Mouse (Mus musculus): ENCODE measurements around the gene Atp8b2. TPM values are rescaled to one million over a fixed set of nuclear protein-coding genes. Genes with fewer than 3 reads are reported as not detected.

The Atp8b2 gene
- polyA plus RNA-seq, 2 experiments: 20.5 to 88.4 TPM

DNA sequence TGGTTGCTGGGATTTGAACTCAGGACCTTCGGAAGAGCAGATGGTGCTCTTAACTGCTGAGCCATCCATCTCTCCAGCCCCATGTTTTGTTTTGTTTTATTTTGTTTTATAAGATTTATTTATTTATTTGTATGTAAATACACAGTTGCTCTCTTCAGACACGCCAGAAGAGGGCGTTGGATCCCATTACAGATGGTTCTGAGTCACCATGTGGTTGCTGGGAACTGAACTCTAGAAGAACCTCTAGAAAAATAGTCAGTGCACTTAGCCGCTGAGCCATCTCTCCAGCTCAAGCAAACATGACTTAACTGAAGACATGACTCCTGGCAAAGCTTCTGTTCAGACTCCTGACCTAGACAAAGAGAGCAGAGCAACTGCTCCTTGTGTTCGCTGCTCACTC, 19.1 kb upstream of the Atp8b2 start:
- Histone ChIP-seq H3K36me3 (ENCODE audit: control insufficient read depth, insufficient read depth, low read length) (no peaks in the 10 kb centered on the region), H3K9ac (ENCODE audit: low read depth, low read length, severe bottlenecking) (no peak overlapping the region), H3K27ac (replicated peaks; ENCODE audit: low read depth, low read length) (no peak overlapping the region), H3K4me2 (replicated peaks; ENCODE audit: low read depth, low read length, severe bottlenecking) (no peak overlapping the region), H3K27me3 (ENCODE audit: control insufficient read depth, insufficient read depth, low read length) (no peaks in the 10 kb centered on the region), H3K9me3 (ENCODE audit: control insufficient read depth, low read length) (no peaks in the 10 kb centered on the region), H3K4me3 (replicated peaks; ENCODE audit: low read length) (no peak overlapping the region), H3K4me1 (ENCODE audit: control insufficient read depth, insufficient read depth, low read length) (no peaks in the 10 kb centered on the region)
- no peak for TF ChIP-seq POLR2A (IDR thresholded peaks at IDR 0.05; ENCODE audit: borderline replicate concordance, extremely low read depth, insufficient read depth, insufficient read length)
- ATAC-seq (ENCODE audit: low FRiP score, low read depth) (no peak), DNase-seq (ENCODE audit: low spot score) (no peak)
- WGBS: 78% methylated on average over 5 of the region's 5 CpGs

DNA sequence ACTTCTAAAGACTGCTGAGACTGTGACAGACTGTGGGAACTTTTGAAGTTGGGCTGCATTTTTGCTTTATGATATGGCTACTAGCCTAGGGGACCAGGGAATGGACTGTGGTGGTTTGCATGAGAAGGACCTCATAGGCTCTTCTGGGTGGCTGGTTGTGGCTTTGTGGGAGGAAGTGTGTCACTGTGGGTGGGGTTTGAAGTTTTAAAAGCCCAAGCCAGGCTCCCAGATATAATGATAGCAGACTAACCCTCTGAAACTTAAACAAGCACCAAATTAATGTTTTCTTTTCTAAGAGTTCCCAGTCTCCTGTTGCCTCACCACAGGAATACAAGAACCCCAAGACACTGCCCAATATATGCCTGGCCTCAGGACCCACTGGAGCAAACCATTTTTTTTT, 13.6 kb upstream of the Atp8b2 start:
- Histone ChIP-seq H3K9ac (ENCODE audit: low read depth, low read length, severe bottlenecking) (no peak overlapping the region), H3K27me3 (ENCODE audit: control insufficient read depth, insufficient read depth, low read length) (no peaks in the 10 kb centered on the region), H3K4me1 (ENCODE audit: control insufficient read depth, insufficient read depth, low read length) (no peaks in the 10 kb centered on the region), H3K36me3 (ENCODE audit: control insufficient read depth, insufficient read depth, low read length) (no peaks in the 10 kb centered on the region), H3K4me3 (replicated peaks; ENCODE audit: low read length) (no peak overlapping the region), H3K4me2 (replicated peaks; ENCODE audit: low read depth, low read length, severe bottlenecking) (no peak overlapping the region), H3K9me3 (ENCODE audit: control insufficient read depth, low read length) (no peaks in the 10 kb centered on the region), H3K27ac (replicated peaks; ENCODE audit: low read depth, low read length) (no peak overlapping the region)
- no peak for DNase-seq (ENCODE audit: low spot score)
- TF ChIP-seq POLR2A (IDR thresholded peaks at IDR 0.05; ENCODE audit: borderline replicate concordance, extremely low read depth, insufficient read depth, insufficient read length): no peak
- no peak for ATAC-seq (ENCODE audit: low FRiP score, low read depth)

DNA sequence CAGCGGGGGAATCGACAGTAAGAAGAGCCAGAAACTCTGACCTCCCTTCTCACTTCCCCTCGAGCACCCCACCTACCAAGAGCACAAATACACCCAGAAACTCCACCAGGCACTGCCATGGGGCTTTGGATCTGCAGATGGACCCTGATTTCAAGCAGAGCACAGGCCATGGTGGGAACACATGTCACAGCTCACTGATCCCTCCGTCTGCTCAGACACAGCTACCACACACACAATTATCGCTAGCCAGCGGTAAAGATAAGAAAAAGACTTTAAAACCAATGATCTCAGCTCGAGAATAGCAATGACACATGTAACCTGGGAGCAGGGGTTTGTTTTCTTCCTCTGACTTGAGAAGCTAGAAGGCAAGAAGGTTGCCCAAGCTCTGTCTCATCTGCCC, 5.2 kb upstream of the Atp8b2 start:
- no peak for TF ChIP-seq POLR2A (IDR thresholded peaks at IDR 0.05; ENCODE audit: borderline replicate concordance, extremely low read depth, insufficient read depth, insufficient read length)
- Histone ChIP-seq H3K27ac (replicated peaks; ENCODE audit: low read depth, low read length) (no peak overlapping the region), H3K4me2 (replicated peaks; ENCODE audit: low read depth, low read length, severe bottlenecking) (no peak overlapping the region), H3K9ac (ENCODE audit: low read depth, low read length, severe bottlenecking) (no peak overlapping the region), H3K27me3 (ENCODE audit: control insufficient read depth, insufficient read depth, low read length) (no peaks in the 10 kb centered on the region), H3K4me1 (ENCODE audit: control insufficient read depth, insufficient read depth, low read length) (peaks cover 7% of the 10 kb centered on the region), H3K36me3 (ENCODE audit: control insufficient read depth, insufficient read depth, low read length) (no peaks in the 10 kb centered on the region), H3K9me3 (ENCODE audit: control insufficient read depth, low read length) (no peaks in the 10 kb centered on the region), H3K4me3 (replicated peaks; ENCODE audit: low read length) (no peak overlapping the region)
- ATAC-seq (ENCODE audit: low FRiP score, low read depth) (no peak), DNase-seq (ENCODE audit: low spot score) (no peak)
- 79% methylated on average over 7 of the region's 7 CpGs for WGBS

DNA sequence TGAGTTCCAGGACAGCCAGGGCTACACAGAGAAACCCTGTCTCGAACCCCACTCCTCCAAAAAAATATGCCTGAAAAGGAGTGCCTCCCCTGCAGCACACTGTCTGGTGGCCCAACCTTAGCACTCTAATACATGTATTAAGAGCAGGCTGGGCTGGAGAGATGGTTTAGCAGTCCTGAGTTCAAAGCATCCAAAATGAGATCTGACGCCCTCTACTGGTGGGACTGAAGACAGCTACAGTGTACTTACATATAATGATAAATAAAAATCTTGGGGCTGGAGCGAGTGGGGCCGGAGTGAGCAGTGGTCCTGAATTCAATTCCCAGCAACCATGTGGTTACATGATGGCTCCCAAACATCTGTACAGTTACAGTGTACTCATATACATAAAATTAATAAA, 3.6 kb upstream of the Atp8b2 start:
- Histone ChIP-seq H3K36me3 (ENCODE audit: control insufficient read depth, insufficient read depth, low read length) (no peaks in the 10 kb centered on the region), H3K4me1 (ENCODE audit: control insufficient read depth, insufficient read depth, low read length) (peaks cover 9% of the 10 kb centered on the region), H3K27me3 (ENCODE audit: control insufficient read depth, insufficient read depth, low read length) (no peaks in the 10 kb centered on the region), H3K27ac (replicated peaks; ENCODE audit: low read depth, low read length) (no peak overlapping the region), H3K4me2 (replicated peaks; ENCODE audit: low read depth, low read length, severe bottlenecking) (no peak overlapping the region), H3K9me3 (ENCODE audit: control insufficient read depth, low read length) (no peaks in the 10 kb centered on the region), H3K9ac (ENCODE audit: low read depth, low read length, severe bottlenecking) (no peak overlapping the region), H3K4me3 (replicated peaks; ENCODE audit: low read length) (no peak overlapping the region)
- no peak for DNase-seq (ENCODE audit: low spot score)
- WGBS: 72% methylated on average over 4 of the region's 4 CpGs
- TF ChIP-seq POLR2A (IDR thresholded peaks at IDR 0.05; ENCODE audit: borderline replicate concordance, extremely low read depth, insufficient read depth, insufficient read length): no peak
- ATAC-seq (ENCODE audit: low FRiP score, low read depth): no peak

DNA sequence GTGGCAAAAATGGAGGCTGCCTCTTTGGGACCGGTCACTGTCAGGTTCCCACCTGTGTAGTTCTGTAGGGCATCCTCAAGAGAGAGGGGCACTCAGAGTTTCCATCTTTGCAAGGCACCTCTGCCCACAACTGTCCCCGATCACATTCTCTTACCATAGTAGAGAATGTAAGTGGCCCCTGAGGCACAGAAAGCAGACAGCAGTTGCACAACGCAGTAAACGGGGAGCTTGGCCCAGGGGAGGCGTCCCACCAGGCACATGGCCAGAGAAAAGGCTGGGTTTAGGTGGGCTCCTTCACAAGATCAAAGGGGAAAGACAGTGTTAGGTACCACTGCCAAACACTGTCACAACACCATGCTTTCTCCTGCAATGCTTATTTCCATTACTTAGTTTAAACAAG, 2.7 kb upstream of the Atp8b2 start:
- Histone ChIP-seq H3K27me3 (ENCODE audit: control insufficient read depth, insufficient read depth, low read length) (no peaks in the 10 kb centered on the region), H3K27ac (replicated peaks; ENCODE audit: low read depth, low read length) (no peak overlapping the region), H3K9me3 (ENCODE audit: control insufficient read depth, low read length) (no peaks in the 10 kb centered on the region), H3K9ac (ENCODE audit: low read depth, low read length, severe bottlenecking) (no peak overlapping the region), H3K4me2 (replicated peaks; ENCODE audit: low read depth, low read length, severe bottlenecking) (no peak overlapping the region), H3K4me3 (replicated peaks; ENCODE audit: low read length) (no peak overlapping the region), H3K36me3 (ENCODE audit: control insufficient read depth, insufficient read depth, low read length) (no peaks in the 10 kb centered on the region), H3K4me1 (ENCODE audit: control insufficient read depth, insufficient read depth, low read length) (peaks cover 19% of the 10 kb centered on the region)
- TF ChIP-seq POLR2A (IDR thresholded peaks at IDR 0.05; ENCODE audit: borderline replicate concordance, extremely low read depth, insufficient read depth, insufficient read length): no peak
- ATAC-seq (ENCODE audit: low FRiP score, low read depth) (no peak), DNase-seq (ENCODE audit: low spot score) (no peak)
- 87% methylated on average over 5 of the region's 5 CpGs for WGBS

DNA sequence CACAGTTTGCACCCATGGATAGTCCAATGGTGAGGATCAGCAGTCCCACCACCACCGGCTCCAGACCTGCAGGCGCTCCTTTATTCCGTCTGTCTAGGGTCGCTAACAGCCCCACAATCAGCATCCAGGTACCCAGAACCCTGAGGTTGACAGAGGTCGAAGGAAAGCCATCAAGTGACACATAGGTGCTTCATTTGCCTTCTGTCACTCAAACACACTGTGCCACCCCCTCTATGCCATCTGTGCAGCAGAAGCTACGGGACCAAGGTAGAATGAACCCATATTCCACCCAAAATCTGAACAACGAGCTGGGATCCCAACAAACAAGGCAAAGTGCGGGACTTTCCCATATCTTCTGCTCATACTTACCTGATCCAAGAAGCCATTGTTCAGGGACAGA, 2.2 kb upstream of the Atp8b2 start:
- Histone ChIP-seq H3K36me3 (ENCODE audit: control insufficient read depth, insufficient read depth, low read length) (no peaks in the 10 kb centered on the region), H3K9ac (ENCODE audit: low read depth, low read length, severe bottlenecking) (no peak overlapping the region), H3K27me3 (ENCODE audit: control insufficient read depth, insufficient read depth, low read length) (no peaks in the 10 kb centered on the region), H3K27ac (replicated peaks; ENCODE audit: low read depth, low read length) (no peak overlapping the region), H3K4me1 (ENCODE audit: control insufficient read depth, insufficient read depth, low read length) (peaks cover 21% of the 10 kb centered on the region), H3K4me2 (replicated peaks; ENCODE audit: low read depth, low read length, severe bottlenecking) (no peak overlapping the region), H3K9me3 (ENCODE audit: control insufficient read depth, low read length) (no peaks in the 10 kb centered on the region), H3K4me3 (replicated peaks; ENCODE audit: low read length) (no peak overlapping the region)
- ATAC-seq (ENCODE audit: low FRiP score, low read depth) (no peak), DNase-seq (ENCODE audit: low spot score) (no peak)
- 93% methylated on average over 8 of the region's 8 CpGs for WGBS
- no peak for TF ChIP-seq POLR2A (IDR thresholded peaks at IDR 0.05; ENCODE audit: borderline replicate concordance, extremely low read depth, insufficient read depth, insufficient read length)
